Mouse (Mus musculus) thymus, adult 2 months (tissue): Measurements from ENCODE around the gene Ahnak.

Experiments used
- CTCF ChIP-seq: fragments of 200-500 bp; IDR thresholded peaks from 2 replicates; pipeline ENCODE4 v1.5.1; 2012; ENCODE audit warnings: mild to moderate bottlenecking, control low read depth, low read length, moderate library complexity, borderline replicate concordance; ENCODE audit not compliant: control insufficient read depth, poor library complexity, insufficient read depth; ENCODE audit errors: extremely low read depth
- POLR2A ChIP-seq: fragments of 200-500 bp; IDR thresholded peaks from 2 replicates; pipeline ENCODE4 v1.6.1; 2012; ENCODE audit warnings: mild to moderate bottlenecking, low read length, control low read depth, moderate library complexity; ENCODE audit not compliant: control insufficient read depth, poor library complexity, insufficient read depth; ENCODE audit errors: extremely low read depth

DNA sequence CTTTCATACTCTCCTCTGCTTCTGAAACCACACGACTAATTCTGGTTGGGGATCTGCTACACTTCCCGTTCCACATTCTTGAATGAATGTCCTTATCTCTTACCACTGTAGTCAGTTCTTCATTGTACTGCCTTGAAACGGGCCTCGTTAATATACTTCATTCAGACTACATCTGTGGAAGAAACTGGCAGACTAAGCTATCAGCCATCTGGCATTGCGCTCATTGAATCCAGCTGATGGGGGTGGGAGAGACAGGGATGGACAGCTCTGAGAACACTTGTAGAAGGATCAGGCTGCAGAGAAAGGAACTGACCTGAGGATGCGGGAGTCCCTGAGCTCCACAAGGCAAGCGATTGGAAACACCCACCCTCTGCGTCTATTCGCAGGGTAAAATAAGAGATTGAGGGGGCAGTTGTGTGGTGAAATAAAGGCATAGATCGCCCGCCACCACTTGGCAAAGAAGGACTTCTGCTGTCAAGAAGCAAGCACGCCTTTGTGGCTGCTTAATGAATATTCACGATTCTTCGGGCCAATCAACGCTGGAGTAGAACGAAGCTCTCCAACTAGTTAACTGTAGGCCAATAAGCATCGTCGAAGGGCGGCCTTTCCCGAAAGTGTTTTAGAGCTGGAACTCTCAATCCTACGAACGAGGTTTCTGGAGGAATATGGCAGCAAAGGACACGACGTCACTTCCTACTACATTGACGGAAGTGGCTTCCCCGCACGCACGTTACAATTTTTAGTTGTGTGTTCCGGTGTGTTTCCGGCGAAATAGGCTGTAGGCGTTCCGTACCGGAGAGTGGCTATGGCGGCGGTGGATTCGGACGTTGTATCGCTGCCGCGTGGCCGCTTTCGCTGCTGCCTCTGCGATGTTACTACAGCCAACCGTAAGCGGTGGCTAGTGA lies 35.7 kb upstream of the Ahnak start, which contains the start of gene Tut1:
- TF ChIP-seq CTCF (no peak), POLR2A (peak; percentile 43; the same call in 1 of the 2 replicates)
